Mouse (Mus musculus) kidney, embryonic 16.5 days (tissue): ENCODE results near the gene Krcc1. TPM values are rescaled to one million over a fixed set of nuclear protein-coding genes. Genes with fewer than 3 reads are reported as not detected.

Experiments
- microRNA-seq: library from miRNA; unstranded; fragments of <30 nt; microRNA quantifications from one replicate; pipeline ENCODE4, GENCODE M21; 2016
- polyA plus RNA-seq: library from polyadenylated mRNA; unstranded; fragments of >200 nt; fragmentation: Nextera tagmentation; extraction: Ambion mirVana; gene quantifications from 2 replicates; pipeline ENCODE4 v1.2.1, GENCODE M21; 2015

The Krcc1 gene
- polyA plus RNA-seq, 1 experiment from 2014 or later = 58.4 TPM

Small RNA genes within 50 kb of the gene (microRNA-seq; reads per million reads assigned to microRNA genes)
- 13.8 reads per million, percentile 34 among the genes with 10 or more reads in this experiment for gene Mir8112

Other genes with a start within 250 kb of the Krcc1 start
- 57.1 and 69.9 TPM in 2 replicates for gene Thnsl2, start 127.2 kb upstream of the Krcc1 start, polyA plus RNA-seq
- gene Fabp1, start 71.8 kb upstream of the Krcc1 start, polyA plus RNA-seq = 1.6 and 2.7 TPM in 2 replicates
- 0.65 and 0.72 TPM in 2 replicates for gene Smyd1, start 50.6 kb downstream of the Krcc1 start, polyA plus RNA-seq
- 0.10 TPM in 1 of 2 replicates, not detected in the other for gene Cd8b1, start 51.1 kb downstream of the Krcc1 start, polyA plus RNA-seq
- 0.09 TPM in 2 replicates for gene Cd8a, start 101.8 kb downstream of the Krcc1 start, polyA plus RNA-seq
- 11.4 and 12.3 TPM in 2 replicates for gene Rmnd5a, start 169.0 kb downstream of the Krcc1 start, polyA plus RNA-seq
- gene Rnf103, start 222.2 kb downstream of the Krcc1 start, polyA plus RNA-seq = 8.5 and 14.5 TPM in 2 replicates